Mouse (Mus musculus) brain, adult 2 months (tissue): ENCODE data around the gene Kcnq4.

Source experiments
- DNase-seq: peaks from one replicate; pipeline ENCODE4 v3.0.0; 2011; ENCODE audit warnings: low read depth, low spot score

The Kcnq4 gene

DNA sequence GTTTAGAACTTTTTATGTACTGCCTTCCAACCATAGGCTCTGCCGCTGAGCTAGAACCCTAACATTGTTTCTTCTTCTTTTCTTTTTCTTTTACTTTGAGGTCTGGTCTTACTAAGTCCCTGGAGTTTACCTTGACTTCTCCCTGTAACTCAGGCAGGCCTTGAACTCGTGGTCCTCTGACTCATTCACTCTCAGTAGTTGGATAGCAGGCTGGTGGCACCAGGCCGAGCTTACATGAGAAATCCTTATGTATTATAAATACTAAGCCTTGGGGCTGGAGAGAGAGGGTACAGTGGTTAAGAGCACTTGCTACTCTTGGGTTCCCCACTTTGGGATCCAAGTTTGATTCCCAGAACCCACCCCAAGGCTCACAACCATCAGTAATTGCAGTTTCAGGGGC lies 74.8 kb downstream of the Kcnq4 start:
- DNase-seq: no peak

DNA sequence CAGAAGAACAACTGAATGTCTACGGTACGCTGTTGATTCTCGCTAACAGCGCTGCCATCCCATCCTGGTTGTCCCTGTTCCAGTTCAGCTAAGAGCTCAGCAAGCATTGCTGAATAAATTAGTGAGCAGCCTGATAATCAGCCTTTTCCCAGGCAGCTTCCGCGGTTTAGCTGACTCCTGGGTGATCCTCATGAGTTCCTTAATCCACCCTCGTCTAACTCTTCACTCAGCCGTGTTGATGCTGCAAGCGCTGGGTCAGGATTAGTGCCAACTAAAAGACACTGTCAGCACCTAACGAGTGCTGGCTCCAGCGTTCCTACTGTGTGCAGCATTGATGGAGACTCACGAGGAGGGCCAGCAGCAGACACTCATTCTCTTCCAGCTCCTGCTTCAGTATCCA lies 77.4 kb downstream of the Kcnq4 start:
- no peak for DNase-seq

DNA sequence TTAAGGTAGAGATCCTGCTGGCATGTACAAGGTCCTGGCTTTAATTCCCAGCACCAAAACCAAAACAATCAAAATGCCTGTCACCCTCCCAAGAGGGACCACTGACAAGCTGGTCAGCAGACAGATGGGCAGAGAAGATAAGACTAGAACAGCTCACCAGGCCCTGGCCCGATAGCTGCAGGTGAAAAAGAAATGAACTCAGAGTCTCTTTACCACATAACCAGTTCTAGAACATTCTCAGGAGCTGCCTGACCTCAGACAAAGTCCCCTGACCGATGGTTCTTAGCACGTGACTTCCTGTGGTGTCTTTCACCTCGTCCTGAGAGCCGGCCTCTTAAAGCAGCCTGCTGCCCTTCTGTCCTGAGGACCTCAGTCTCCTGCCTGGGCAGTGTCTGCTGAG lies 78.8 kb downstream of the Kcnq4 start:
- DNase-seq: no peak

DNA sequence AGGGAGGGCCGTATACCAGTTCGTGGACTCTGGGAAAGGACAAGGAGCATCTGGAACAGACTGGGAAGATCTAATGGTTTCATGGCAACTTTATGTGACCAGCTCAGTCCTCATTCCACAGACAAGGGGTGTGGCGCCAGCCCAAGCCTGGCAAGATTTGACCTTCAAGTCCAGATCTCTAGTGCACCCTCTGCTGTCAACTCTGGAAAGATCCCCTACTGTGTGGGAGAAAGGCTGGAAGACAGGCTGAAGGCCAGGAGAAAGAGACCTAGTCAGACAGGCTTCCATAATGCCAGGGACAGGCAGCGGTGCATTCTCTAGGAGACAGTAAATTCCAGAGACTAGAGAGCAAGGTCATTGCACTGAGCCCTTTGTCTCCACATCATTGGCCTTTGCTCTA lies 79.9 kb downstream of the Kcnq4 start:
- DNase-seq: no peak

DNA sequence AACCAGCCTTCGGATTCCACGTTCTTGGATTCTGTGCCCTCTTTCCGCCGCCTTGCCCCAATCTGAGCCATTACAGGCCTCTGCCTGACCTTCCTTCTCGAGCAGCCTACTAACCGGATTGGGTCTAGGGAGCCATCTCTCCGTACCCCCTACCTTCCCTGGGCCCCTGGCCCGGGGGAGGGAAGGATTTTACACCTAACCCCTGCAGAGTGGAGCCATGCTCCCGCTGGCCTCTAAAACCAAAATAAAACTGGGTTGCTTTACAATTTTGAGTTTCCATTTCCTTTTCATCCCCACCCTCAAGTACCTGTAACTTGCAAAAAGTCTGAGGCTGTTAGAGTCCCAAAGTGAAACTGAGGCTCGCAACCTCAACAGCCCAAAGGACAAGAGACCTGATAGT lies 80.9 kb downstream of the Kcnq4 start:
- no peak for DNase-seq

DNA sequence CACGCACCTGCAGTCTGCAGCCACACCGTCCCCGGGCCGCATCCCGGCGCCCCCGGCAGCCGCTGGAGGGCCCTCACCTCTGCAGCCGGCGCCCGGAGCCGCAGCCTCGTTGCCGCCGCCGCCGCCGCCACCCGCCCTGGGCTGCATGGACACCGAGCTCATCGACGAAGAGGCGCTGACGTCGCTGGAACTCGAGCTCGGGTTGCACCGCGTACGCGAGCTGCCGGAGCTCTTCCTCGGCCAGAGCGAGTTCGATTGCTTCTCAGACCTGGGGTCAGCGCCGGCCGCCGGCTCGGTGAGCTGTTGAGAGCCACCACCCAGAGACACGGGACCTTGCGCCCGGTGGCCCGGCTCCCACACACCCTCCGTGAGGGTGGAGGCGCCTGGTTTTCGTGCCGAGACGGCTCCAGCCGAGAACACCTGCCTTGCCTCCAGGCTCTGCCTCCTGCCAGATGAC lies 81.3 kb downstream of the Kcnq4 start:
- peak; percentile 66 for DNase-seq

DNA sequence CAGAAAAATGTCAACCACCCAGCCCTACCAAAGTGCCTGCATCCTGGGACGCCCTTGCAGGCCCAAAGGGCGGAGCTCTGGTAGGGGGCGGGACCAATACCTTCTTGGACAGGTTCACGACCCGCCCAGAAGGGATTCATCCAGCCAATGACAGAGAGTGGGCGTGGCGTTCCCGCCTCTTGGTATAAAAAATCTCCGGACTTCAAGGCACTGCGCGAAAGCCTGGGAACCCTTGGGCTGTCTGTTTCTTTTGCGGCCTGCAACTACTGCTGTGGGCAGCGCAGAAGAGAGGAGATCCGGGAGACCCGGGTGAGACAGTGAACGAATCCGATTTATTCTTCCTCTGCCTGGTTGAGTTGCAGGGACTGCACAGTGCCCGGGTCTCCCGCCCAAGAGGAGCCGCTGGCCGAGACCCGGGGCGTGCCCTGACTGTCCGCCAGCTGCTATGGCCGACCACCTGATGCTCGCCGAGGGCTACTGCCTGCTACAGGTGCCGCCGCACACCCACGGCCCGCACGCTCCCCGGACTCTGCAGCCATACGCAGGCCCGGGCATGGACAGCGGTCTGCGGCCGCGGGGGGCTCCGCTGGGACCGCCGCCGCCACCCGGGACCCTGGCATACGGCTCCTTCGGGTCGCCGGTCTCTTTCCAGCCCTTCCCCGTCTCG lies 81.9 kb downstream of the Kcnq4 start, which contains the start of gene Cited4:
Cited4 (plus strand) TSS at position 215 of the 667 bp plus-strand sequence.
- peak; percentile 97 for DNase-seq

DNA sequence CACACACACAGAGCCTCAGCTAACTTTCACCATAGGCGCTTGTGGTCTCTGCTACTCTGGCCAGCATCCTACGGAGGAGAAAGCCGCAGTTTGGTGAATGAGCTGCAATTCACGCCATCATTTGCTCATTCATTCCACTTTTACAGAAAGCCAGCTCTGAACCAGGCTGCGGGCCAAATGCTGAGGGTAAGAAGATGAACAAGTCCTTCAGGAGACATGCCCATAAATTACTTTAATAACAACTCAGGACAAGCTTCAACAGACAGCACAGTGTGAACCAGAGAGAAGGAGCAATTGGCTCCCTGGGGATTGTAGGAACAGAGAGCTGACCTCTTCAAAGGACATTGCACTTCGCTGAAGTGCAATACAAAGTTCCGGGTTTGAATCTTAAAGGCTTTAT lies 82.6 kb downstream of the Kcnq4 start:
- DNase-seq: no peak

DNA sequence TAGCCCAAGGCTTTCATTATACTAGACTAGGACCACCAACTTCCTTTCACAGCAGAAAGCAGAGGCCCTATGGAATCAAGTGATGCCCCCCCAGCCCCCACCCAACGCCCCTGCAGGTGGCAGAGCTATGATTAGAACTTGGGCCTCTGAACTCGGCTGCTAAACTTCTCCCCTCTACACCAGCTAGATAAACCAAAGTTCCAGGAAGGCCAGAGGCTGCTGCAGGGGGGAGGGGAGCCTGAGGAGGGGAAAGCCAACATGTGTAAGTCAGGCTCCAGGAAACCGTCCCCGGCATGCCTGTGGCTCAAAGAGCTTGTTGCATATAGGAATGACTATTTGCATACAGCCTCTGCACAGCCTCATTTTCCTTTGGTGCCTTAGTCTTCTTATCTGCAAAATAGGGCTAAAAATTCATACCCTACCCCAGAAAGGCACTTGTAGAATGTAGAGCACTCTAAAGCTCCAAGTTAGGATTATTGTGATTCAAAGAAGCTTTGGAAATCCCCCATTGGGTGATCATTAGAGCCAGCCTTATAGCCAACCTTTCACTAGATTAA lies 83.2 kb downstream of the Kcnq4 start:
- no peak for DNase-seq

DNA sequence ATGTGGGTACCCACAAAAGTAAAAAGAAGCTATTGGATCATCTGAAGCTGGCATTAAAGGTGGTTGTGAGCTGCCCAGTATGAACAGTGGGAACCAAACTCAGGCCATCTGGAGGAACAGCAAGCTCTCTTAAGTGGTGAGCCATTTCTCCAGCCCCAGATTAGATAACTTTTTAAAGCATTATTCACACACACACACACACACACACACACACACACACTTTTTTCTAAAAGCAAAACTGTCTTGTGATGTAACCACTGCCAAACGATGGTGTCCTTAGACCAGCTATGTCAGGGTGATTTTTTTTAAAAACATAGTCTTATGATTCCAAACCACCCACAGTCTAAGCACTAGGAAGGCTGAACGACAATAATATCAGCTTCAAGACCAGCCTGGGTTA lies 83.8 kb downstream of the Kcnq4 start:
- DNase-seq: peak; percentile 52

DNA sequence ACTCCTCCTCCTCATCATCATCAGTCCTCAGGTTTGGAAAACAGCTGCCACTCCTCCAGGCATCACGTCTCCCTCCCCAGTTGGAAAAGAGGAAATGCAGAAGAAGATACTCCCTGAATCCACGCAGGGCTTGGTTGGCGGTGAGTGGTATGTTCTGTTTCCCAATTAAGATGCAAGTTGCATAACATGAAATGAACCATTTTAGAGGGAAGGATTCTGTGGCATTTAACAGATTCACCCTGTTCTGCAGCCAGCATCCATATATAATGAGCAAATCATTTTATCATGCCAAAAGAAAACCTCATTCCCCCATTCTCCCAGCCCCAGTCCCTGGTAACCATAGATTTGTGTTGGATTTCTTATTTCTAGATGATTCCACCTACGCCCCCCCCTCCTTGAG lies 87.9 kb downstream of the Kcnq4 start:
- peak; percentile 88 for DNase-seq

DNA sequence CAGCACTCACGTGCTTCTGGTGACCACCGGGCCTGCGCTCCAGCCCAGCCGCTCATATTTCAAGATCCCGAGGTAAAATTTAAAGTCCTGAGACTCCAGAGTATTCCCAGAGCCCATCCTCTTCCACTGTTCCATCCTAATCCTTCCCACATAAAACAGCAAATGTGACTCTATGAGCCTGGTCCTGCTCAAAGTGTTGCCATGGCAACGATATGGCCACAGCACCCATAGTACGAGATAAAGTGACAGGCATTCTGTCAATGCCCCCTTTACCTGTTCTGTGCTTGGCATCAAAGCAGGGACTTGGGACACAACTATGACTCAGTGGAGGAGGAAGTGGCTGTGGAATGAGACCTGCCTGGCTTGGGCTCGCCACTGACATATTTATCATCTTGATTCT lies 92.5 kb downstream of the Kcnq4 start:
- DNase-seq: no peak

DNA sequence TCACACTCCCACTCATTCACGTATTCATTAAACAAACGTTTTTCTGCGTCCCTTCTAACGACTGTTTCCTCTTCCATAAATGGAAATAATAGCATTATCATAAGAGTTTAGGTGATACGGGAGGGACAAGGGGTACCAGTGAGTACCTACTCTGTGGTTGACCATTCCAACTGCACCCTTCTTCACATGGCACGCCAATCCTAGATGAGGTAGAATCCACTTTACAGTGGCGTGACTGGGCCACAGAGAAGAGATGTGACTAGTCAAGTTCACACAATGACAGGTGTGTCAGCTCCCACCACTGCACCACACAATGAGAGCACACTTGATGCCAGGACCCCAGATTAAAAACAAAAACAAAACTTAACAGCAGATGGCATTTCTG lies 98.2 kb downstream of the Kcnq4 start:
- DNase-seq: no peak

DNA sequence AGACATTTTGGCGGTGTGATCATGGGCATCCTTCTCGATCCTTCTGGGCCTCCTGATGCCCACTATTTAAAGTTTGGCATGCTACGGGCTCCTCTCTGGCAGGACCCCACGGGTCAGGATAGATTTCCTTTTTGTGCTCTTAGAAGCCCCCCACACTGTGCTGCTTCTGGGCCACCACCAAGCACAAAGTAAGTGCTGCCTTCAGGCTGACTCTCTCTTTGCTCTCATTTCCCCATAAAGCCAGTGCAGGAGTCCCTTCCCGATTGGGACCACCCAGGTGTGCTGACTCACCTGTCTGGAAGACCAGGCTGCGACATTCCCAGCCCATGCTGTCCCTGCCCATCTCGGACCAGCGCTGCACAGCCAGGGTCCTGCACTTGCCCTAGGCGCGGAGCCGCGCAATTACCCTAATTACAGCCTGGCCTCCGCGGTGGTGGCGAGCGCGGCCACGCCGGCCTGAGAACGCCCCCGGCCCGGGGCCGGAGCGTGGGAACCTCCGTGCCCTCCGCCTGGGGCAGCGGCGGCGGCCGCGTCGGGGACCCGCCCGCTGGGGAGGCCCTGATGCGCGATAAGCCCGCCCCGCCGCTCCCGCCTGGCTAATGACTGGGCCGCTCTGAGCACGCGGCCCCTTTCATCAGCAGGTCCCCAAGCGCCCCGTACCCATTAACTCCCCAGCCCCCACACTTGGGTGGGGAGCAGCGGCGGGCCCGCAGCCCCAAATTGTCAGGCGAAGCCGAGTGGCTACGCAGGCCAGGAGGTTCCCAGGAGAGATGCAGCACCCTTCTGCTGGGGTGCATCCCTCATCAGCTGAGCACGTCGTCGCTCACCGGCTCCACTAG lies 98.8 kb downstream of the Kcnq4 start:
- peak; percentile 74 for DNase-seq
